Mouse (Mus musculus): Measurements from ENCODE around the gene Gm28048.

- TF ChIP-seq USF1 (IDR thresholded peaks at IDR 0.05; ENCODE audit: low read depth) (no peak), TCF12 (IDR thresholded peaks at IDR 0.05; ENCODE audit: insufficient read depth, poor library complexity, severe bottlenecking) (no peak), POLR2A (IDR thresholded peaks at IDR 0.05; ENCODE audit: insufficient read length, low read depth) (no peak), POLR2AphosphoS2 (IDR thresholded peaks at IDR 0.05; ENCODE audit: insufficient read length, low read depth) (no peak), MAX (IDR thresholded peaks at IDR 0.05; ENCODE audit: low read depth) (no peak), E2F4 (IDR thresholded peaks at IDR 0.05; ENCODE audit: insufficient read depth) (no peak), MYOD1 (IDR thresholded peaks at IDR 0.05; ENCODE audit: control insufficient read depth in 1 of 3, insufficient read length in 2 of 3, low read depth in 2 of 3) (no peak), CEBPB (IDR thresholded peaks at IDR 0.05; ENCODE audit: insufficient read depth, poor library complexity, severe bottlenecking) (no peak), MYOG (IDR thresholded peaks at IDR 0.05; ENCODE audit: control insufficient read depth in 1 of 3, insufficient read depth in 1 of 3, insufficient read length in 2 of 3, low read depth in 2 of 3) (no peak), TCF3 (IDR thresholded peaks at IDR 0.05; ENCODE audit: insufficient read length, low read depth) (no peak), REST (IDR thresholded peaks at IDR 0.05; ENCODE audit: insufficient read depth, insufficient read length) (no peak)
Observed at GRCm38 (mm10) chr11:22860335-22861227, 121.3 kb downstream of the Gm28048 start, which contains the start of gene B3gnt2.
